Comparison of ENCODE assay signal across 8 mouse cellular contexts in genomic region chr11:9119231-9120020, GRCm38 (mm10). TPM values are rescaled to one million over a fixed set of nuclear protein-coding genes. Genes with fewer than 3 reads are reported as not detected.
DNase-seq lines count a peak whose midpoint lies in the region; ATAC-seq and TF ChIP-seq lines count a peak whose summit lies in the region.

No protein-coding gene starts in this region.

- peaks cover 15 to 19% of the 10 kb centered on the region in 2 experiments for H3K4me1 ChIP-seq in heart, embryonic 14.5 days (ENCODE audit: control insufficient read depth in 2 of 2, insufficient read depth in 2 of 2, low read length in 2 of 2)
- peaks cover 21% of the 10 kb centered on the region for H3K4me1 ChIP-seq in hindbrain, embryonic 16.5 days (ENCODE audit: control insufficient read depth, insufficient read depth, low read depth, low read length)

- ATAC-seq in heart, embryonic 14.5 days (ENCODE audit: insufficient number of reproducible peaks, insufficient read depth, low FRiP score, low read depth), result no peak
- ATAC-seq in hindbrain, embryonic 16.5 days, result no peak
- no peak for ATAC-seq in megakaryocyte-erythroid progenitor cell, adult 5-6 weeks (replicated peaks; ENCODE audit: low FRiP score, low TSS enrichment, poor library complexity, severe bottlenecking)

- H3K79me2 ChIP-seq in myocyte (ENCODE audit: control insufficient read depth, insufficient read depth), result no peaks in the 10 kb centered on the region

- no peaks in the 10 kb centered on the region for H3K9me3 ChIP-seq in heart, embryonic 14.5 days (ENCODE audit: control insufficient read depth, low read length)
- no peaks in the 10 kb centered on the region for H3K9me3 ChIP-seq in hindbrain, embryonic 16.5 days (ENCODE audit: control insufficient read depth, low read length)

- H3K27ac ChIP-seq in heart, embryonic 14.5 days (replicated peaks in 1 of 2; ENCODE audit: control insufficient read depth in 1 of 2, insufficient read depth in 1 of 2, low read depth in 2 of 2, low read length in 2 of 2), result no peak overlapping the region
- H3K27ac ChIP-seq in hindbrain, embryonic 16.5 days (ENCODE audit: low read depth, low read length), result no peak overlapping the region

- peaks cover 2% of the 10 kb centered on the region; the same call in 1 of the 2 replicates for H3K27me3 ChIP-seq in heart, embryonic 14.5 days (ENCODE audit: control insufficient read depth, insufficient read depth, low read length)
- peaks cover 14% of the 10 kb centered on the region for H3K27me3 ChIP-seq in hindbrain, embryonic 16.5 days (replicated peaks; ENCODE audit: control insufficient read depth, insufficient read depth, low read length)
- no peaks in the 10 kb centered on the region for H3K27me3 ChIP-seq in myocyte (ENCODE audit: control insufficient read depth, insufficient read depth, insufficient read length)

- 17% methylated on average over 22 of the region's 22 CpGs for WGBS in heart, embryonic 14.5 days
- 4% methylated on average over 22 of the region's 22 CpGs for WGBS in hindbrain, embryonic 16.5 days

- H3K4me3 ChIP-seq in heart, embryonic 14.5 days (ENCODE audit: control insufficient read depth in 1 of 2, insufficient read depth in 1 of 2, low read depth in 1 of 2, low read length in 2 of 2), result peak overlapping the region; percentile 51 to 68
- peak overlapping the region; percentile 43 for H3K4me3 ChIP-seq in hindbrain, embryonic 16.5 days (ENCODE audit: low read length)
- peak overlapping the region; percentile 32 for H3K4me3 ChIP-seq in myocyte

- no peak for TF ChIP-seq POLR2A in myocyte (IDR thresholded peaks at IDR 0.05; ENCODE audit: insufficient read length, low read depth)

- peak overlapping the region; percentile 92 for H3K4me2 ChIP-seq in heart, embryonic 14.5 days (ENCODE audit: low read length)
- H3K4me2 ChIP-seq in hindbrain, embryonic 16.5 days (ENCODE audit: low read length), result peak overlapping the region; percentile 90
- H3K4me2 ChIP-seq in myocyte (ENCODE audit: low read depth), result peak overlapping the region; percentile 99

- peak overlapping the region; percentile 74 for H3K9ac ChIP-seq in heart, embryonic 14.5 days (ENCODE audit: low read length)
- H3K9ac ChIP-seq in hindbrain, embryonic 16.5 days (ENCODE audit: low read depth, low read length), result no peak overlapping the region; the same call in 1 of the 2 replicates

- DNase-seq in heart, adult 9 months (ENCODE audit: low spot score in 2 of 2), result no peak
- DNase-seq in embryo, embryonic 11 days, result peak; percentile 28
- no peak for DNase-seq in thymus, postnatal 10 days (ENCODE audit: low spot score in 2 of 2)
- no peak for DNase-seq in cerebellum, postnatal 25 days

- no peak overlapping the region for H3ac ChIP-seq in myocyte (ENCODE audit: control insufficient read depth, insufficient read length)

- peaks cover 9% of the 10 kb centered on the region; the same call in 1 of the 2 replicates for H3K36me3 ChIP-seq in heart, embryonic 14.5 days (ENCODE audit: control insufficient read depth, insufficient read depth, low read length)
- no peaks in the 10 kb centered on the region for H3K36me3 ChIP-seq in hindbrain, embryonic 16.5 days (ENCODE audit: control insufficient read depth, insufficient read depth, low read length)
- no peaks in the 10 kb centered on the region for H3K36me3 ChIP-seq in myocyte (ENCODE audit: control insufficient read depth, insufficient read depth)

TF ChIP-seq in myocyte, 11 proteins besides CTCF, POLR2A, EP300 and RAD21:
- TF ChIP-seq CEBPB (IDR thresholded peaks at IDR 0.05; ENCODE audit: insufficient read depth, poor library complexity, severe bottlenecking) (no peak), USF1 (IDR thresholded peaks at IDR 0.05; ENCODE audit: low read depth) (no peak), E2F4 (IDR thresholded peaks at IDR 0.05; ENCODE audit: insufficient read depth) (no peak), MYOG (IDR thresholded peaks at IDR 0.05; ENCODE audit: control insufficient read depth in 1 of 3, insufficient read depth in 1 of 3, insufficient read length in 2 of 3, low read depth in 2 of 3) (no peak), POLR2AphosphoS2 (IDR thresholded peaks at IDR 0.05; ENCODE audit: insufficient read length, low read depth) (no peak), MYOD1 (IDR thresholded peaks at IDR 0.05; ENCODE audit: control insufficient read depth in 1 of 3, insufficient read length in 2 of 3, low read depth in 2 of 3) (no peak), REST (IDR thresholded peaks at IDR 0.05; ENCODE audit: insufficient read depth, insufficient read length) (no peak), MAX (IDR thresholded peaks at IDR 0.05; ENCODE audit: low read depth) (no peak), SRF (IDR thresholded peaks at IDR 0.05; ENCODE audit: control insufficient read depth, insufficient read length, low read depth) (no peak)
TF ChIP-seq in myocyte: peak in this region for 0.

RNA-seq across cellular contexts. Expression of gene Upp1, which starts 1.5 kb away (rescaled TPM):
- polyA plus RNA-seq in heart, embryonic 14.5 days (2014; fragmentation: Nextera tagmentation; extraction: Ambion mirVana), result 41.7 and 44.4 TPM in 2 replicates
- polyA plus RNA-seq in hindbrain, embryonic 16.5 days (2015; fragmentation: Nextera tagmentation; extraction: Ambion mirVana), result 4.4 and 6.3 TPM in 2 replicates
- polyA plus RNA-seq in myocyte (2012; fragmentation: generic; extraction: Trizol), result 10.1 TPM
- total RNA-seq in megakaryocyte-erythroid progenitor cell, adult 5-6 weeks (2014; fragmentation: Nextera tagmentation), result not detected in 2 replicates
- 1.3 TPM in 1 of 2 replicates, not detected in the other for total RNA-seq in megakaryocyte-erythroid progenitor cell, adult 5-6 weeks (2017)
